Mouse (Mus musculus) ES-Bruce4 (cell line): Measurements from ENCODE around the gene Rom1.

ENCODE experiments used
- CTCF ChIP-seq: IDR thresholded peaks from one replicate; pipeline ENCODE4 v1.8.1; 2011; ENCODE audit warnings: low read depth, low read length
- EP300 ChIP-seq: IDR thresholded peaks from 2 replicates; pipeline ENCODE4 v1.6.1; 2011; ENCODE audit warnings: low read depth, low read length; ENCODE audit not compliant: insufficient read depth
- POLR2A ChIP-seq: IDR thresholded peaks from one replicate; pipeline ENCODE4 v1.8.1; 2011; ENCODE audit warnings: low read length; ENCODE audit not compliant: insufficient read depth

DNA sequence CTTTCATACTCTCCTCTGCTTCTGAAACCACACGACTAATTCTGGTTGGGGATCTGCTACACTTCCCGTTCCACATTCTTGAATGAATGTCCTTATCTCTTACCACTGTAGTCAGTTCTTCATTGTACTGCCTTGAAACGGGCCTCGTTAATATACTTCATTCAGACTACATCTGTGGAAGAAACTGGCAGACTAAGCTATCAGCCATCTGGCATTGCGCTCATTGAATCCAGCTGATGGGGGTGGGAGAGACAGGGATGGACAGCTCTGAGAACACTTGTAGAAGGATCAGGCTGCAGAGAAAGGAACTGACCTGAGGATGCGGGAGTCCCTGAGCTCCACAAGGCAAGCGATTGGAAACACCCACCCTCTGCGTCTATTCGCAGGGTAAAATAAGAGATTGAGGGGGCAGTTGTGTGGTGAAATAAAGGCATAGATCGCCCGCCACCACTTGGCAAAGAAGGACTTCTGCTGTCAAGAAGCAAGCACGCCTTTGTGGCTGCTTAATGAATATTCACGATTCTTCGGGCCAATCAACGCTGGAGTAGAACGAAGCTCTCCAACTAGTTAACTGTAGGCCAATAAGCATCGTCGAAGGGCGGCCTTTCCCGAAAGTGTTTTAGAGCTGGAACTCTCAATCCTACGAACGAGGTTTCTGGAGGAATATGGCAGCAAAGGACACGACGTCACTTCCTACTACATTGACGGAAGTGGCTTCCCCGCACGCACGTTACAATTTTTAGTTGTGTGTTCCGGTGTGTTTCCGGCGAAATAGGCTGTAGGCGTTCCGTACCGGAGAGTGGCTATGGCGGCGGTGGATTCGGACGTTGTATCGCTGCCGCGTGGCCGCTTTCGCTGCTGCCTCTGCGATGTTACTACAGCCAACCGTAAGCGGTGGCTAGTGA lies 24.2 kb upstream of the Rom1 start, which contains the start of gene Tut1:
- TF ChIP-seq CTCF (no peak), POLR2A (peak; percentile 74), EP300 (peak; percentile 46; the same call in 1 of the 2 replicates)
